8 mouse cellular contexts compared by ENCODE assay signal in the genomic region with DNA sequence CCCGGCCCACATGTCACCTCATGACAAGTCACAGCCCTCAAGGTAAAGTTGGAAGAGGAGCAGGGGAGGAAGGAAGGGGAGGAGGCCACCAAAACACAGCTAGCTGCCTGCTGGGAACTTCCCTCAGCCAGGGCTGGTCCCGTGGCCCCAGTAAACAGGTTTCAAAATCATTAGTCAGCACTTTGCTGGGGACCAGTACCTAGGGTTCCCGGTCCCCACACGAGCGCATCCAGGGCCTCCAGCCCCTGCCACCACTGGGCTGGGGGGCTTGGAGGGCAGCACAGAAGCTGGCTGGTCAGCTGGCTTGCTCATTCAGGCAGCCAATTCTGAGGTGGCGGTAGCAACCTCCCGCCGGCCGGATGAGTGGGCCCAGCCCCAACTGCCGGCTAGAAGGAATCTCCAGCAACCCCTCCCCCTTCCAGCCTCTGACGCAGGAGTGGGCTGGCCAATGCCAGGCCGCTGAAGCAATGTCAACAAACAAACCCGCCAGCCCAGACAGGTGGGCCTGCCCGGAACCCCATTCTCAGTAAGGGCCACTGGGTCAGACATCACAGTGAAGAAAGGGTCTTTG. TPM values are rescaled to one million over a fixed set of nuclear protein-coding genes. Genes with fewer than 3 reads are reported as not detected.
DNase-seq lines count a peak whose midpoint lies in the region; ATAC-seq and TF ChIP-seq lines count a peak whose summit lies in the region.

No protein-coding gene starts in this region.

- ATAC-seq in hindbrain, embryonic 16.5 days = peak; percentile 54

- H3K9me3 ChIP-seq in hindbrain, embryonic 16.5 days (ENCODE audit: control insufficient read depth, low read length) = no peaks in the 10 kb centered on the region

- DNase-seq in ZHBTc4 (ENCODE audit: low read depth, low spot score) = peak; percentile 93
- peak; percentile 48 to 73 for DNase-seq in cerebellum, postnatal 4 days (ENCODE audit: low spot score in 2 of 2)
- peak; percentile 92 for DNase-seq in gastrocnemius, adult 18-20 months (ENCODE audit: low spot score)
- DNase-seq in left cerebral cortex, adult 2 months (ENCODE audit: extremely low spot score in 1 of 2, low spot score in 2 of 2) = peak; percentile 82 to 83
- DNase-seq in retina, postnatal 7 days (ENCODE audit: low read depth, low spot score) = peak; percentile 54
- DNase-seq in urinary bladder, adult 18-20 months (ENCODE audit: low spot score in 2 of 2) = peak; percentile 89

- WGBS in hindbrain, embryonic 16.5 days = 3% methylated on average over 14 of the region's 14 CpGs
- WGBS in macrophage (ENCODE audit: missing documents) = 0% methylated on average over 14 of the region's 14 CpGs

- peaks cover 37% of the 10 kb centered on the region; the same call in 1 of the 2 replicates for H3K79me2 ChIP-seq in macrophage (ENCODE audit: inconsistent target)

- H3K4me3 ChIP-seq in hindbrain, embryonic 16.5 days (ENCODE audit: low read length) = peak overlapping the region; percentile 98
- H3K4me3 ChIP-seq in left cerebral cortex, adult 2 months = peak overlapping the region; percentile 79
- H3K4me3 ChIP-seq in macrophage (ENCODE audit: inconsistent target) = peak overlapping the region; percentile 58

- H3K27ac ChIP-seq in hindbrain, embryonic 16.5 days (ENCODE audit: low read depth, low read length) = peak overlapping the region; percentile 75
- peak overlapping the region; percentile 88 for H3K27ac ChIP-seq in left cerebral cortex, adult 2 months
- peak overlapping the region; percentile 78 for H3K27ac ChIP-seq in macrophage

- TF ChIP-seq CTCF in left cerebral cortex, adult 2 months (IDR thresholded peaks at IDR 0.05) = no peak

- intact Hi-C loops in left cerebral cortex, adult 2 months (cut with DNase I) = loop anchor here (2.0 kb wide), 1 partner anchor 37 kb away; a partner anchor contains a TSS

- peak overlapping the region; percentile 70 for H3K4me2 ChIP-seq in hindbrain, embryonic 16.5 days (ENCODE audit: low read length)

- peaks cover 26% of the 10 kb centered on the region for H3K4me1 ChIP-seq in hindbrain, embryonic 16.5 days (ENCODE audit: control insufficient read depth, insufficient read depth, low read depth, low read length)

- peak overlapping the region; percentile 98 for H3K9ac ChIP-seq in hindbrain, embryonic 16.5 days (ENCODE audit: low read depth, low read length)

- no peaks in the 10 kb centered on the region for H3K36me3 ChIP-seq in hindbrain, embryonic 16.5 days (ENCODE audit: control insufficient read depth, insufficient read depth, low read length)
- H3K36me3 ChIP-seq in macrophage (ENCODE audit: inconsistent target) = peaks cover 19% of the 10 kb centered on the region; the same call in 1 of the 2 replicates

- no peaks in the 10 kb centered on the region for H3K27me3 ChIP-seq in hindbrain, embryonic 16.5 days (replicated peaks; ENCODE audit: control insufficient read depth, insufficient read depth, low read length)

RNA-seq across cellular contexts. Expression of a gene that starts 1.8 kb away (rescaled TPM):
- 10 to 100 TPM; 57.4 to 66.1 TPM for total RNA-seq in gastrocnemius, adult 18-20 months (2021)
- polyA plus RNA-seq in hindbrain, embryonic 16.5 days (2015; fragmentation: Nextera tagmentation; extraction: Ambion mirVana) = 20.7 and 23.8 TPM in 2 replicates
- total RNA-seq in left cerebral cortex, adult 2 months (2021) = 10 to 100 TPM; 75.4 to 80.4 TPM
- total RNA-seq in macrophage (2018; cell fraction: chromatin; rRNA removed) = 100 to 1,000 TPM in 8 of 26 experiments, 10 to 100 TPM in 18; 34.8 to 152 (median 77.9) TPM
- total RNA-seq in macrophage (2018; cell fraction: cytosol; rRNA removed) = 10 to 100 TPM; 11.7 to 33.5 (median 17.2) TPM
- total RNA-seq in macrophage (2018; cell fraction: nucleus; rRNA removed) = 10 to 100 TPM; 13.5 to 95.7 (median 32.3) TPM
- 9.6 to 23.9 TPM (median 15.4 TPM) in 3 replicates for polyA plus RNA-seq in macrophage (2018)

RNA-seq across cellular contexts. Expression of a gene that starts 27.7 kb away (rescaled TPM):
- total RNA-seq in gastrocnemius, adult 18-20 months (2021) = 10 to 100 TPM; 10.7 to 11.4 TPM
- polyA plus RNA-seq in hindbrain, embryonic 16.5 days (2015; fragmentation: Nextera tagmentation; extraction: Ambion mirVana) = 19.8 and 23.2 TPM in 2 replicates
- total RNA-seq in left cerebral cortex, adult 2 months (2021) = 10 to 100 TPM; 21.9 to 24.0 TPM
- 10 to 100 TPM in 25 of 26 experiments, 1 to 10 TPM in 1; 9.2 to 29.5 (median 19.7) TPM for total RNA-seq in macrophage (2018; cell fraction: chromatin; rRNA removed)
- total RNA-seq in macrophage (2018; cell fraction: cytosol; rRNA removed) = 10 to 100 TPM; 12.5 to 21.4 (median 17.6) TPM
- total RNA-seq in macrophage (2018; cell fraction: nucleus; rRNA removed) = 10 to 100 TPM in 25 of 26 experiments, 1 to 10 TPM in 1; 8.9 to 39.1 (median 18.0) TPM
- polyA plus RNA-seq in macrophage (2018) = 14.8 to 27.1 TPM (median 18.1 TPM) in 3 replicates

RNA-seq across cellular contexts. Expression of a gene that starts 31.4 kb away (rescaled TPM):
- 10 to 100 TPM; 11.8 to 15.6 TPM for total RNA-seq in gastrocnemius, adult 18-20 months (2021)
- 10.0 and 10.3 TPM in 2 replicates for polyA plus RNA-seq in hindbrain, embryonic 16.5 days (2015; fragmentation: Nextera tagmentation; extraction: Ambion mirVana)
- 10 to 100 TPM in 1 of 2 experiments, 1 to 10 TPM in 1; 7.9 to 10.4 TPM for total RNA-seq in left cerebral cortex, adult 2 months (2021)
- total RNA-seq in macrophage (2018; cell fraction: chromatin; rRNA removed) = 10 to 100 TPM in 11 of 26 experiments, 1 to 10 TPM in 11, not detected in 4; 2.3 to 43.3 (median 10.1) TPM
- total RNA-seq in macrophage (2018; cell fraction: cytosol; rRNA removed) = 10 to 100 TPM; 27.7 to 74.0 (median 40.6) TPM
- total RNA-seq in macrophage (2018; cell fraction: nucleus; rRNA removed) = 10 to 100 TPM in 14 of 26 experiments, 1 to 10 TPM in 12; 2.1 to 29.6 (median 10.4) TPM
- 32.2 to 52.4 TPM (median 43.3 TPM) in 3 replicates for polyA plus RNA-seq in macrophage (2018)

RNA-seq across cellular contexts. Expression of a gene that starts 31.6 kb away (rescaled TPM):
- under 1 TPM; 0.76 to 0.80 TPM for total RNA-seq in gastrocnemius, adult 18-20 months (2021)
- 6.2 and 7.4 TPM in 2 replicates for polyA plus RNA-seq in hindbrain, embryonic 16.5 days (2015; fragmentation: Nextera tagmentation; extraction: Ambion mirVana)
- total RNA-seq in left cerebral cortex, adult 2 months (2021) = under 1 TPM; 0.59 to 0.91 TPM
- total RNA-seq in macrophage (2018; cell fraction: chromatin; rRNA removed) = 10 to 100 TPM in 16 of 26 experiments, 1 to 10 TPM in 10; 1.8 to 51.7 (median 22.4) TPM
- 10 to 100 TPM in 25 of 26 experiments, 1 to 10 TPM in 1; 9.4 to 27.0 (median 18.0) TPM for total RNA-seq in macrophage (2018; cell fraction: cytosol; rRNA removed)
- 10 to 100 TPM in 17 of 26 experiments, 1 to 10 TPM in 9; 3.2 to 38.0 (median 15.6) TPM for total RNA-seq in macrophage (2018; cell fraction: nucleus; rRNA removed)
- 21.7 to 24.4 TPM (median 24.0 TPM) in 3 replicates for polyA plus RNA-seq in macrophage (2018)

RNA-seq across cellular contexts. Expression of a gene that starts 37.6 kb away (rescaled TPM):
- total RNA-seq in gastrocnemius, adult 18-20 months (2021) = 10 to 100 TPM; 21.2 to 24.9 TPM
- 40.0 and 53.4 TPM in 2 replicates for polyA plus RNA-seq in hindbrain, embryonic 16.5 days (2015; fragmentation: Nextera tagmentation; extraction: Ambion mirVana)
- total RNA-seq in left cerebral cortex, adult 2 months (2021) = 100 to 1,000 TPM; 106 to 114 TPM
- 100 to 1,000 TPM; 121 to 344 (median 189) TPM for total RNA-seq in macrophage (2018; cell fraction: chromatin; rRNA removed)
- 10 to 100 TPM; 32.7 to 65.2 (median 42.6) TPM for total RNA-seq in macrophage (2018; cell fraction: cytosol; rRNA removed)
- 100 to 1,000 TPM in 23 of 26 experiments, 10 to 100 TPM in 3; 90.4 to 232 (median 124) TPM for total RNA-seq in macrophage (2018; cell fraction: nucleus; rRNA removed)
- polyA plus RNA-seq in macrophage (2018) = 24.9 to 26.4 TPM (median 26.3 TPM) in 3 replicates

Comparison
In these comparisons a context has a peak if more than half of its experiments do, and no peak if none do; other contexts are left out.
1. Peak in every context shown above with its lines: DNase-seq, ATAC-seq, H3K4me3 ChIP-seq and H3K27ac ChIP-seq.